Mouse (Mus musculus) midbrain, embryonic 14.5 days (tissue): Measurements from ENCODE around the gene Pim3. TPM values are rescaled to one million over a fixed set of nuclear protein-coding genes. Genes with fewer than 3 reads are reported as not detected.

Source experiments
- ATAC-seq: fragments of 200-750 bp; cut with Nextera tagmentation; 2 replicates; pipeline ENCODE4 v1.8.0; 2017; ENCODE audit warnings: moderate number of reproducible peaks, moderate library complexity; ENCODE audit not compliant: low FRiP score, low TSS enrichment
- DNase-seq: peaks from one replicate; pipeline ENCODE4 v3.0.0-alpha.2; 2015
- H3K27ac ChIP-seq: fragments of 300-500 bp; sonication (generic); replicated peaks from 2 replicates; pipeline ENCODE4 v1.5.1; 2014; ENCODE audit warnings: mild to moderate bottlenecking, low read depth, low read length, moderate library complexity
- H3K27me3 ChIP-seq: fragments of 300-500 bp; sonication (generic); 2 replicates; pipeline ENCODE4 v1.6.1; 2014; ENCODE audit warnings: low read length, control low read depth, mixed read lengths; ENCODE audit not compliant: control insufficient read depth, insufficient read depth
- H3K36me3 ChIP-seq: fragments of 300-500 bp; sonication (generic); 2 replicates; pipeline ENCODE4 v1.6.1; 2014; ENCODE audit warnings: low read length, control low read depth; ENCODE audit not compliant: control insufficient read depth, insufficient read depth
- H3K4me1 ChIP-seq: fragments of 300-500 bp; sonication (generic); 2 replicates; pipeline ENCODE4 v1.6.1; 2014; ENCODE audit warnings: mild to moderate bottlenecking, antibody characterized with exemption, low read length, control low read depth; ENCODE audit not compliant: control insufficient read depth, insufficient read depth
- H3K4me2 ChIP-seq: fragments of 300-500 bp; sonication (generic); 2 replicates; pipeline ENCODE4 v1.6.1; 2014; ENCODE audit warnings: mild to moderate bottlenecking, low read length, moderate library complexity
- H3K4me3 ChIP-seq: fragments of 300-500 bp; sonication (generic); replicated peaks from 2 replicates; pipeline ENCODE4 v1.5.1; 2014; ENCODE audit warnings: low read depth, low read length
- H3K9ac ChIP-seq: fragments of 300-500 bp; sonication (generic); replicated peaks from 2 replicates; pipeline ENCODE4 v1.6.1; 2014; ENCODE audit warnings: mild to moderate bottlenecking, low read length, moderate library complexity
- H3K9me3 ChIP-seq: fragments of 300-500 bp; sonication (generic); 2 replicates; pipeline ENCODE4 v1.6.1; 2016; ENCODE audit warnings: low read length, control low read depth, mixed read lengths; ENCODE audit not compliant: control insufficient read depth
- WGBS: fragments of 180-500 bp; shearing (Covaris S2); extraction: QIAGEN DNeasy Blood & Tissue Kit; methylation state at CpG from one replicate; pipeline ENCODE4 v1.1.7; 2014; 5-methylcytosine and 5-hydroxymethylcytosine counted together
- polyA plus RNA-seq: library from polyadenylated mRNA; unstranded; fragments of >200 nt; fragmentation: Nextera tagmentation; extraction: Ambion mirVana; gene quantifications from 2 replicates; pipeline ENCODE4 v1.2.1, GENCODE M21; 2014

Gene Pim3
- polyA plus RNA-seq, 1 experiment from 2014 or later = 49.1 TPM

- Histone ChIP-seq H3K27me3 (peaks cover 6% of the 10 kb centered on the region; the same call in 1 of the 2 replicates), H3K9ac (no peak overlapping the region), H3K4me1 (no peaks in the 10 kb centered on the region), H3K9me3 (no peaks in the 10 kb centered on the region), H3K4me3 (no peak overlapping the region), H3K27ac (no peak overlapping the region), H3K36me3 (no peaks in the 10 kb centered on the region), H3K4me2 (no peak overlapping the region)
- DNase-seq (no peak), ATAC-seq (no peak)
- WGBS = 84% methylated on average over 5 of the region's 5 CpGs
Measured at GRCm38 (mm10) chr15:88892876-88893275, 30.9 kb downstream of the Pim3 start.

GRCm38 (mm10) chr15:88895119-88895518 is 33.1 kb downstream of the Pim3 start:
- Histone ChIP-seq H3K9ac (no peak overlapping the region), H3K9me3 (no peaks in the 10 kb centered on the region), H3K36me3 (no peaks in the 10 kb centered on the region), H3K4me3 (no peak overlapping the region), H3K27me3 (0 out of 2 replicates have a peak, but pooled peaks cover 2% of the 10 kb centered on the region), H3K4me2 (no peak overlapping the region), H3K4me1 (no peaks in the 10 kb centered on the region), H3K27ac (no peak overlapping the region)
- no peak for DNase-seq
- ATAC-seq = no peak
- 59% methylated on average over 7 of the region's 7 CpGs for whole genome bisulfite sequencing

GRCm38 (mm10) chr15:88895891-88896290 is 33.9 kb downstream of the Pim3 start:
- no peaks in the 10 kb centered on the region for H3K9me3 ChIP-seq
- no peaks in the 10 kb centered on the region for H3K27me3 ChIP-seq
- no peaks in the 10 kb centered on the region for H3K36me3 ChIP-seq
- no peaks in the 10 kb centered on the region for H3K4me1 ChIP-seq
- no peak overlapping the region for H3K27ac ChIP-seq
- DNase-seq = no peak
- no peak overlapping the region for H3K9ac ChIP-seq
- WGBS = 87% methylated on average over 6 of the region's 6 CpGs
- ATAC-seq = no peak
- no peak overlapping the region for H3K4me3 ChIP-seq
- no peak overlapping the region for H3K4me2 ChIP-seq

GRCm38 (mm10) chr15:88896341-88896980 is 34.5 kb downstream of the Pim3 start:
- H3K27ac ChIP-seq = no peak overlapping the region
- H3K9ac ChIP-seq = no peak overlapping the region
- ATAC-seq = no peak
- H3K4me2 ChIP-seq = no peak overlapping the region
- no peaks in the 10 kb centered on the region for H3K27me3 ChIP-seq
- 89% methylated on average over 10 of the region's 10 CpGs for WGBS
- no peaks in the 10 kb centered on the region for H3K4me1 ChIP-seq
- DNase-seq = no peak
- no peaks in the 10 kb centered on the region for H3K36me3 ChIP-seq
- H3K4me3 ChIP-seq = no peak overlapping the region
- no peaks in the 10 kb centered on the region for H3K9me3 ChIP-seq

GRCm38 (mm10) chr15:88902200-88902875 is 40.4 kb downstream of the Pim3 start:
- no peaks in the 10 kb centered on the region for H3K27me3 ChIP-seq
- H3K27ac ChIP-seq = no peak overlapping the region
- DNase-seq (no peak), ATAC-seq (no peak)
- H3K4me3 ChIP-seq = no peak overlapping the region
- 90% methylated on average over 15 of the region's 15 CpGs for WGBS
- H3K36me3 ChIP-seq = no peaks in the 10 kb centered on the region
- H3K9me3 ChIP-seq = no peaks in the 10 kb centered on the region
- H3K9ac ChIP-seq = no peak overlapping the region
- H3K4me1 ChIP-seq = no peaks in the 10 kb centered on the region
- no peak overlapping the region for H3K4me2 ChIP-seq

GRCm38 (mm10) chr15:88903086-88903485 is 41.1 kb downstream of the Pim3 start:
- Histone ChIP-seq H3K36me3 (no peaks in the 10 kb centered on the region), H3K9me3 (no peaks in the 10 kb centered on the region), H3K4me1 (no peaks in the 10 kb centered on the region), H3K4me3 (no peak overlapping the region), H3K27me3 (no peaks in the 10 kb centered on the region), H3K4me2 (no peak overlapping the region), H3K9ac (no peak overlapping the region), H3K27ac (no peak overlapping the region)
- DNase-seq (no peak), ATAC-seq (no peak)
- 92% methylated on average over 1 of the region's 1 CpGs for WGBS

- Histone ChIP-seq H3K4me3 (no peak overlapping the region), H3K9ac (no peak overlapping the region), H3K27ac (no peak overlapping the region), H3K27me3 (no peaks in the 10 kb centered on the region), H3K36me3 (no peaks in the 10 kb centered on the region), H3K4me1 (no peaks in the 10 kb centered on the region), H3K9me3 (no peaks in the 10 kb centered on the region), H3K4me2 (no peak overlapping the region)
- DNase-seq (no peak), ATAC-seq (no peak)
- 88% methylated on average over 14 of the region's 14 CpGs for WGBS
Measured at GRCm38 (mm10) chr15:88904056-88904811, 42.2 kb downstream of the Pim3 start.

- H3K9me3 ChIP-seq = no peaks in the 10 kb centered on the region
- ATAC-seq (no peak), DNase-seq (no peak)
- H3K9ac ChIP-seq = no peak overlapping the region
- no peak overlapping the region for H3K4me3 ChIP-seq
- H3K27ac ChIP-seq = no peak overlapping the region
- H3K4me2 ChIP-seq = no peak overlapping the region
- WGBS = 68% methylated on average over 4 of the region's 4 CpGs
- no peaks in the 10 kb centered on the region for H3K36me3 ChIP-seq
- H3K27me3 ChIP-seq = no peaks in the 10 kb centered on the region
- no peaks in the 10 kb centered on the region for H3K4me1 ChIP-seq
Measured at GRCm38 (mm10) chr15:88906347-88906746, 44.4 kb downstream of the Pim3 start.
